16 mouse cellular contexts compared by ENCODE assay signal in genomic region chr5:75626703-75627102, GRCm38 (mm10). TPM values are rescaled to one million over a fixed set of nuclear protein-coding genes. Genes with fewer than 3 reads are reported as not detected.
"Had no signal": no experiment of that assay in that cellular context is flagged by ENCODE, and none has a peak within 500 bp of the region (broad histone marks: within the 10 kb centered on the region; RNA-seq: fewer than 3 reads in every experiment).

No protein-coding gene starts in this region.

- H3K27ac ChIP-seq: kidney, embryonic 15.5 days; left cerebral cortex, adult 2 months; limb, embryonic 15.5 days; liver, embryonic 12.5 days; stomach, embryonic 15.5 days had no signal

- H3K36me3 ChIP-seq: kidney, embryonic 15.5 days; stomach, embryonic 15.5 days had no signal

- H3K9ac ChIP-seq: kidney, embryonic 15.5 days; limb, embryonic 15.5 days; liver, embryonic 12.5 days; lung, embryonic 14.5 days; stomach, embryonic 15.5 days had no signal

- H3K4me1 ChIP-seq: kidney, embryonic 15.5 days; limb, embryonic 15.5 days had no signal

- H3K4me3 ChIP-seq: kidney, embryonic 15.5 days; left cerebral cortex, adult 2 months; limb, embryonic 15.5 days; liver, embryonic 12.5 days; myocyte; stomach, embryonic 15.5 days had no signal

- H3K4me2 ChIP-seq: kidney, embryonic 15.5 days; limb, embryonic 15.5 days; liver, embryonic 12.5 days; lung, embryonic 14.5 days; stomach, embryonic 15.5 days had no signal

- H3K9me3 ChIP-seq: kidney, embryonic 15.5 days; limb, embryonic 15.5 days; liver, embryonic 12.5 days; stomach, embryonic 15.5 days had no signal

- ATAC-seq: liver, embryonic 12.5 days had no signal

- DNase-seq: kidney, adult 18-20 months; kidney, postnatal 14 days; lung, embryonic 14.5 days; lung, postnatal 10 days; lung, postnatal 4 days; retina, postnatal 1 day; right cerebral cortex, postnatal 4 days; spleen, adult 18-20 months; thymus, adult 2 months; thymus, postnatal 25 days had no signal

- H3K27me3 ChIP-seq: kidney, embryonic 15.5 days; limb, embryonic 15.5 days; liver, embryonic 12.5 days; stomach, embryonic 15.5 days had no signal

RNA-seq across cellular contexts. Expression of gene Kit, which starts 52.0 kb away (rescaled TPM):
- polyA plus RNA-seq: myocyte had no signal
